Mouse (Mus musculus): ENCODE results near the gene Fry.

Fry gene

GRCm38 (mm10) chr5:150389589-150390377 is 271.3 kb downstream of the Fry start:
- peak; percentile 44 for DNase-seq (ENCODE audit: low spot score)

GRCm38 (mm10) chr5:150390422-150390821 is 272.0 kb downstream of the Fry start:
- peak; percentile 8 for DNase-seq (ENCODE audit: low spot score)

- no peak for DNase-seq (ENCODE audit: low spot score)
Observed at GRCm38 (mm10) chr5:150394645-150395044, 276.2 kb downstream of the Fry start.

GRCm38 (mm10) chr5:150402832-150403447 is 284.5 kb downstream of the Fry start:
- DNase-seq (ENCODE audit: low spot score), result no peak

- DNase-seq (ENCODE audit: low spot score), result no peak
Observed at GRCm38 (mm10) chr5:150404867-150405266, 286.4 kb downstream of the Fry start.

GRCm38 (mm10) chr5:150408979-150409378 is 290.5 kb downstream of the Fry start:
- no peak for DNase-seq (ENCODE audit: low spot score)

- DNase-seq (ENCODE audit: low spot score), result no peak
Observed at GRCm38 (mm10) chr5:150409451-150410045, 291.1 kb downstream of the Fry start.

- DNase-seq (ENCODE audit: low spot score), result no peak
Observed at GRCm38 (mm10) chr5:150412750-150413450, 294.5 kb downstream of the Fry start.

- no peak for DNase-seq (ENCODE audit: low spot score)
Observed at GRCm38 (mm10) chr5:150414823-150415222, 296.4 kb downstream of the Fry start.

GRCm38 (mm10) chr5:150417223-150417622 is 298.8 kb downstream of the Fry start:
- no peak for DNase-seq (ENCODE audit: low spot score)

- DNase-seq (ENCODE audit: low spot score), result no peak
Observed at GRCm38 (mm10) chr5:150418035-150418434, 299.6 kb downstream of the Fry start.

- no peak for DNase-seq (ENCODE audit: low spot score)
Observed at GRCm38 (mm10) chr5:150425038-150425437, 306.6 kb downstream of the Fry start.

GRCm38 (mm10) chr5:150426595-150426994 is 308.1 kb downstream of the Fry start:
- DNase-seq (ENCODE audit: low spot score), result peak; percentile 17

- peak; percentile 18 for DNase-seq (ENCODE audit: low spot score)
Observed at GRCm38 (mm10) chr5:150431286-150431685, 312.8 kb downstream of the Fry start.

GRCm38 (mm10) chr5:150432960-150433359 is 314.5 kb downstream of the Fry start:
- no peak for DNase-seq (ENCODE audit: low spot score)

- no peak for DNase-seq (ENCODE audit: low spot score)
Observed at GRCm38 (mm10) chr5:150436629-150437389, 318.4 kb downstream of the Fry start.

- peak; percentile 71 for DNase-seq (ENCODE audit: low spot score)
Observed at GRCm38 (mm10) chr5:150441690-150442089, 323.2 kb downstream of the Fry start.

GRCm38 (mm10) chr5:150451281-150452003 is 333.0 kb downstream of the Fry start:
- no peak for DNase-seq (ENCODE audit: low spot score)

- no peak for DNase-seq (ENCODE audit: low spot score)
Observed at GRCm38 (mm10) chr5:150452004-150452626, 333.7 kb downstream of the Fry start.

GRCm38 (mm10) chr5:150452671-150453070 is 334.2 kb downstream of the Fry start:
- DNase-seq (ENCODE audit: low spot score), result no peak

GRCm38 (mm10) chr5:150453490-150453889 is 335.0 kb downstream of the Fry start:
- DNase-seq (ENCODE audit: low spot score), result no peak

Data from c-Kit-positive CD71-positive TER-119-positive erythroid progenitor cells, embryonic 14.5 days (primary cell).